Mouse (Mus musculus) midbrain, embryonic 11.5 days (tissue): ENCODE data around the gene Frmd4b. TPM values are rescaled to one million over a fixed set of nuclear protein-coding genes. Genes with fewer than 3 reads are reported as not detected.

Source experiments
- ATAC-seq: fragments of 200-750 bp; cut with Nextera tagmentation; 2 replicates; pipeline ENCODE4 v1.8.0; 2017; ENCODE audit warnings: moderate TSS enrichment, moderate library complexity; ENCODE audit not compliant: low FRiP score
- DNase-seq: peaks from one replicate; pipeline ENCODE4 v3.0.0; 2015; ENCODE audit warnings: low spot score; ENCODE audit errors: missing footprints
- H3K27ac ChIP-seq: fragments of 300-500 bp; sonication (generic); 2 replicates; pipeline ENCODE4 v1.5.1; 2014; ENCODE audit warnings: low read depth, low read length
- H3K27me3 ChIP-seq: fragments of 300-500 bp; sonication (generic); 2 replicates; pipeline ENCODE4 v1.6.1; 2014; ENCODE audit warnings: mild to moderate bottlenecking, low read length, moderate library complexity, mixed read lengths; ENCODE audit not compliant: control insufficient read depth, insufficient read depth
- H3K36me3 ChIP-seq: fragments of 300-500 bp; sonication (generic); 2 replicates; pipeline ENCODE4 v1.6.1; 2014; ENCODE audit warnings: mild to moderate bottlenecking, low read length, moderate library complexity, mixed read lengths; ENCODE audit not compliant: control insufficient read depth, insufficient read depth
- H3K4me1 ChIP-seq: fragments of 300-500 bp; sonication (generic); 2 replicates; pipeline ENCODE4 v1.6.1; 2014; ENCODE audit warnings: low read length; ENCODE audit not compliant: control insufficient read depth, insufficient read depth
- H3K4me2 ChIP-seq: fragments of 300-500 bp; sonication (generic); 2 replicates; pipeline ENCODE4 v1.6.1; 2014; ENCODE audit warnings: mild to moderate bottlenecking, moderate library complexity
- H3K4me3 ChIP-seq: fragments of 300-500 bp; sonication (generic); 2 replicates; pipeline ENCODE4 v1.5.1; 2014; ENCODE audit warnings: low read depth, low read length
- H3K9ac ChIP-seq: fragments of 300-500 bp; sonication (generic); 2 replicates; pipeline ENCODE4 v1.6.1; 2014; ENCODE audit warnings: low read length
- H3K9me3 ChIP-seq: fragments of 300-500 bp; sonication (generic); 2 replicates; pipeline ENCODE4 v1.6.1; 2016; ENCODE audit warnings: low read length; ENCODE audit not compliant: control insufficient read depth
- WGBS: fragments of 180-500 bp; shearing (Covaris S2); extraction: QIAGEN DNeasy Blood & Tissue Kit; methylation state at CpG from one replicate; pipeline ENCODE4 v1.1.7; 2014; 5-methylcytosine and 5-hydroxymethylcytosine counted together
- polyA plus RNA-seq: library from polyadenylated mRNA; unstranded; fragments of >200 nt; fragmentation: Nextera tagmentation; extraction: Ambion mirVana; gene quantifications from 2 replicates; pipeline ENCODE4 v1.2.1, GENCODE M21; 2014

The Frmd4b gene
- polyA plus RNA-seq, 1 experiment from 2014 or later: 31.9 TPM

- Histone ChIP-seq H3K27me3 (no peaks in the 10 kb centered on the region), H3K9ac (no peak overlapping the region), H3K4me2 (no peak overlapping the region), H3K36me3 (no peaks in the 10 kb centered on the region), H3K27ac (no peak overlapping the region), H3K4me1 (peaks cover 7% of the 10 kb centered on the region), H3K9me3 (no peaks in the 10 kb centered on the region), H3K4me3 (no peak overlapping the region)
- DNase-seq (no peak), ATAC-seq (no peak)
Observed at GRCm38 (mm10) chr6:97462421-97462820, 154.9 kb downstream of the Frmd4b start.

GRCm38 (mm10) chr6:97459112-97459511, 158.2 kb downstream of the Frmd4b start:
- H3K9me3 ChIP-seq: no peaks in the 10 kb centered on the region
- no peak overlapping the region for H3K4me3 ChIP-seq
- no peak overlapping the region for H3K9ac ChIP-seq
- no peak overlapping the region for H3K27ac ChIP-seq
- DNase-seq (no peak), ATAC-seq (no peak)
- WGBS: 77% methylated on average over 7 of the region's 7 CpGs
- peaks cover 7% of the 10 kb centered on the region for H3K4me1 ChIP-seq
- H3K36me3 ChIP-seq: no peaks in the 10 kb centered on the region
- no peak overlapping the region for H3K4me2 ChIP-seq
- no peaks in the 10 kb centered on the region for H3K27me3 ChIP-seq

GRCm38 (mm10) chr6:97458358-97458757, 159.0 kb downstream of the Frmd4b start:
- no peak overlapping the region for H3K4me3 ChIP-seq
- H3K9ac ChIP-seq: no peak overlapping the region
- WGBS: 27% methylated on average over 9 of the region's 9 CpGs
- H3K4me1 ChIP-seq: peaks cover 7% of the 10 kb centered on the region
- H3K27me3 ChIP-seq: no peaks in the 10 kb centered on the region
- no peaks in the 10 kb centered on the region for H3K9me3 ChIP-seq
- no peak for DNase-seq
- ATAC-seq: no peak
- no peaks in the 10 kb centered on the region for H3K36me3 ChIP-seq
- no peak overlapping the region for H3K27ac ChIP-seq
- H3K4me2 ChIP-seq: no peak overlapping the region

GRCm38 (mm10) chr6:97457954-97458353, 159.4 kb downstream of the Frmd4b start:
- Histone ChIP-seq H3K9me3 (no peaks in the 10 kb centered on the region), H3K4me2 (no peak overlapping the region), H3K4me1 (peaks cover 7% of the 10 kb centered on the region), H3K9ac (no peak overlapping the region), H3K27ac (no peak overlapping the region), H3K27me3 (no peaks in the 10 kb centered on the region), H3K36me3 (no peaks in the 10 kb centered on the region), H3K4me3 (no peak overlapping the region)
- DNase-seq (no peak), ATAC-seq (peak; percentile 33; the same call in 1 of the 2 replicates)
- 33% methylated on average over 3 of the region's 3 CpGs for WGBS

- Histone ChIP-seq H3K4me1 (peaks cover 7% of the 10 kb centered on the region), H3K36me3 (no peaks in the 10 kb centered on the region), H3K4me2 (no peak overlapping the region), H3K9me3 (no peaks in the 10 kb centered on the region), H3K27me3 (no peaks in the 10 kb centered on the region), H3K9ac (no peak overlapping the region), H3K27ac (no peak overlapping the region), H3K4me3 (no peak overlapping the region)
- ATAC-seq: no peak
- 64% methylated on average over 2 of the region's 2 CpGs for WGBS
- DNase-seq: no peak
Observed at GRCm38 (mm10) chr6:97457210-97457609, 160.1 kb downstream of the Frmd4b start.

- H3K27me3 ChIP-seq: no peaks in the 10 kb centered on the region
- H3K27ac ChIP-seq: no peak overlapping the region
- H3K4me2 ChIP-seq: no peak overlapping the region
- H3K4me1 ChIP-seq: no peaks in the 10 kb centered on the region
- ATAC-seq (no peak), DNase-seq (no peak)
- H3K36me3 ChIP-seq: no peaks in the 10 kb centered on the region
- no peak overlapping the region for H3K4me3 ChIP-seq
- no peak overlapping the region for H3K9ac ChIP-seq
- 96% methylated on average over 5 of the region's 5 CpGs for WGBS
- H3K9me3 ChIP-seq: no peaks in the 10 kb centered on the region
Observed at GRCm38 (mm10) chr6:97452223-97452622, 165.1 kb downstream of the Frmd4b start.

GRCm38 (mm10) chr6:97449806-97450205, 167.5 kb downstream of the Frmd4b start:
- no peaks in the 10 kb centered on the region for H3K27me3 ChIP-seq
- H3K4me1 ChIP-seq: no peaks in the 10 kb centered on the region
- H3K27ac ChIP-seq: no peak overlapping the region
- no peaks in the 10 kb centered on the region for H3K9me3 ChIP-seq
- WGBS: 85% methylated on average over 2 of the region's 2 CpGs
- no peak for ATAC-seq
- H3K4me2 ChIP-seq: no peak overlapping the region
- H3K36me3 ChIP-seq: no peaks in the 10 kb centered on the region
- no peak overlapping the region for H3K4me3 ChIP-seq
- no peak overlapping the region for H3K9ac ChIP-seq
- no peak for DNase-seq

GRCm38 (mm10) chr6:97447020-97447419, 170.3 kb downstream of the Frmd4b start:
- ATAC-seq: no peak
- no peak overlapping the region for H3K27ac ChIP-seq
- H3K9ac ChIP-seq: no peak overlapping the region
- no peak for DNase-seq
- no peaks in the 10 kb centered on the region for H3K4me1 ChIP-seq
- H3K4me3 ChIP-seq: no peak overlapping the region
- H3K27me3 ChIP-seq: no peaks in the 10 kb centered on the region
- no peaks in the 10 kb centered on the region for H3K36me3 ChIP-seq
- WGBS: 51% methylated on average over 4 of the region's 4 CpGs
- no peak overlapping the region for H3K4me2 ChIP-seq
- no peaks in the 10 kb centered on the region for H3K9me3 ChIP-seq

GRCm38 (mm10) chr6:97444145-97444544, 173.2 kb downstream of the Frmd4b start:
- no peak for ATAC-seq
- H3K9me3 ChIP-seq: no peaks in the 10 kb centered on the region
- H3K4me3 ChIP-seq: no peak overlapping the region
- H3K4me2 ChIP-seq: no peak overlapping the region
- no peak overlapping the region for H3K27ac ChIP-seq
- H3K27me3 ChIP-seq: no peaks in the 10 kb centered on the region
- no peaks in the 10 kb centered on the region; the same call in 1 of the 2 replicates for H3K4me1 ChIP-seq
- WGBS: 91% methylated on average over 5 of the region's 5 CpGs
- DNase-seq: no peak
- no peak overlapping the region for H3K9ac ChIP-seq
- H3K36me3 ChIP-seq: no peaks in the 10 kb centered on the region

- H3K36me3 ChIP-seq: no peaks in the 10 kb centered on the region
- H3K27ac ChIP-seq: no peak overlapping the region
- H3K4me1 ChIP-seq: no peaks in the 10 kb centered on the region; the same call in 1 of the 2 replicates
- H3K4me2 ChIP-seq: no peak overlapping the region
- H3K4me3 ChIP-seq: no peak overlapping the region
- no peak overlapping the region for H3K9ac ChIP-seq
- no peak for DNase-seq
- no peaks in the 10 kb centered on the region for H3K27me3 ChIP-seq
- H3K9me3 ChIP-seq: no peaks in the 10 kb centered on the region
- WGBS: 84% methylated on average over 4 of the region's 4 CpGs
- no peak for ATAC-seq
Observed at GRCm38 (mm10) chr6:97443522-97443921, 173.8 kb downstream of the Frmd4b start.
